Mouse (Mus musculus): Measurements from ENCODE around the gene Zfp462. TPM values are rescaled to one million over a fixed set of nuclear protein-coding genes. Genes with fewer than 3 reads are reported as not detected.

Gene Zfp462
- polyA plus RNA-seq, 1 experiment: 0.07 TPM

GRCm38 (mm10) chr4:55005521-55005969, 60.7 kb downstream of the Zfp462 start:
- no peak overlapping the region for H3K27ac ChIP-seq (ENCODE audit: insufficient read depth, low read depth, low read length)
- peaks cover 5% of the 10 kb centered on the region for H3K4me1 ChIP-seq (ENCODE audit: control insufficient read depth, insufficient read depth, low read length)
- no peak overlapping the region for H3K4me3 ChIP-seq (ENCODE audit: insufficient read depth, low read length)
- TF ChIP-seq POLR2A (IDR thresholded peaks at IDR 0.05; ENCODE audit: borderline replicate concordance, low read depth, low read length): no peak
- TF ChIP-seq CTCF (IDR thresholded peaks at IDR 0.05; ENCODE audit: low read depth, low read length): no peak

- H3K4me3 ChIP-seq (ENCODE audit: insufficient read depth, low read length): no peak overlapping the region
- TF ChIP-seq CTCF (IDR thresholded peaks at IDR 0.05; ENCODE audit: low read depth, low read length) (no peak), POLR2A (IDR thresholded peaks at IDR 0.05; ENCODE audit: borderline replicate concordance, low read depth, low read length) (no peak)
- H3K27ac ChIP-seq (ENCODE audit: insufficient read depth, low read depth, low read length): no peak overlapping the region
- no peaks in the 10 kb centered on the region; the same call in 1 of the 2 replicates for H3K4me1 ChIP-seq (ENCODE audit: control insufficient read depth, insufficient read depth, low read length)
Observed at GRCm38 (mm10) chr4:55006024-55006423, 61.2 kb downstream of the Zfp462 start.

- no peaks in the 10 kb centered on the region for H3K4me1 ChIP-seq (ENCODE audit: control insufficient read depth, insufficient read depth, low read length)
- TF ChIP-seq POLR2A (IDR thresholded peaks at IDR 0.05; ENCODE audit: borderline replicate concordance, low read depth, low read length) (no peak), CTCF (IDR thresholded peaks at IDR 0.05; ENCODE audit: low read depth, low read length) (no peak)
Observed at GRCm38 (mm10) chr4:55008616-55009015, 63.8 kb downstream of the Zfp462 start.

GRCm38 (mm10) chr4:55011391-55011790, 66.5 kb downstream of the Zfp462 start:
- no peak overlapping the region for H3K4me3 ChIP-seq (ENCODE audit: insufficient read depth, low read length)
- TF ChIP-seq CTCF (IDR thresholded peaks at IDR 0.05; ENCODE audit: low read depth, low read length): no peak
- TF ChIP-seq POLR2A (IDR thresholded peaks at IDR 0.05; ENCODE audit: borderline replicate concordance, low read depth, low read length): no peak
- H3K27ac ChIP-seq (ENCODE audit: insufficient read depth, low read depth, low read length): no peak overlapping the region
- H3K4me1 ChIP-seq (ENCODE audit: control insufficient read depth, insufficient read depth, low read length): no peaks in the 10 kb centered on the region

More at GRCm38 (mm10) chr4:55008616-55009015, 63.8 kb downstream of the Zfp462 start:
- Histone ChIP-seq H3K27ac (ENCODE audit: insufficient read depth, low read depth, low read length) (no peak overlapping the region), H3K4me3 (ENCODE audit: insufficient read depth, low read length) (no peak overlapping the region)

GRCm38 (mm10) chr4:55013563-55014248, 68.9 kb downstream of the Zfp462 start:
- Histone ChIP-seq H3K4me1 (ENCODE audit: control insufficient read depth, insufficient read depth, low read length) (no peaks in the 10 kb centered on the region), H3K27ac (ENCODE audit: insufficient read depth, low read depth, low read length) (no peak overlapping the region), H3K4me3 (ENCODE audit: insufficient read depth, low read length) (no peak overlapping the region)
- TF ChIP-seq POLR2A (IDR thresholded peaks at IDR 0.05; ENCODE audit: borderline replicate concordance, low read depth, low read length): no peak
- no peak for TF ChIP-seq CTCF (IDR thresholded peaks at IDR 0.05; ENCODE audit: low read depth, low read length)

GRCm38 (mm10) chr4:55014731-55015463, 70.0 kb downstream of the Zfp462 start:
- Histone ChIP-seq H3K27ac (ENCODE audit: insufficient read depth, low read depth, low read length) (no peak overlapping the region), H3K4me1 (ENCODE audit: control insufficient read depth, insufficient read depth, low read length) (no peaks in the 10 kb centered on the region), H3K4me3 (ENCODE audit: insufficient read depth, low read length) (no peak overlapping the region)
- TF ChIP-seq POLR2A (IDR thresholded peaks at IDR 0.05; ENCODE audit: borderline replicate concordance, low read depth, low read length): no peak
- TF ChIP-seq CTCF (IDR thresholded peaks at IDR 0.05; ENCODE audit: low read depth, low read length): no peak

- Histone ChIP-seq H3K4me1 (ENCODE audit: control insufficient read depth, insufficient read depth, low read length) (no peaks in the 10 kb centered on the region), H3K27ac (ENCODE audit: insufficient read depth, low read depth, low read length) (no peak overlapping the region), H3K4me3 (ENCODE audit: insufficient read depth, low read length) (no peak overlapping the region)
- TF ChIP-seq POLR2A (IDR thresholded peaks at IDR 0.05; ENCODE audit: borderline replicate concordance, low read depth, low read length) (no peak), CTCF (IDR thresholded peaks at IDR 0.05; ENCODE audit: low read depth, low read length) (no peak)
Observed at GRCm38 (mm10) chr4:55015517-55015916, 70.7 kb downstream of the Zfp462 start.

- TF ChIP-seq CTCF (IDR thresholded peaks at IDR 0.05; ENCODE audit: low read depth, low read length) (no peak), POLR2A (IDR thresholded peaks at IDR 0.05; ENCODE audit: borderline replicate concordance, low read depth, low read length) (no peak)
- Histone ChIP-seq H3K27ac (ENCODE audit: insufficient read depth, low read depth, low read length) (no peak overlapping the region), H3K4me3 (ENCODE audit: insufficient read depth, low read length) (no peak overlapping the region), H3K4me1 (ENCODE audit: control insufficient read depth, insufficient read depth, low read length) (no peaks in the 10 kb centered on the region)
Observed at GRCm38 (mm10) chr4:55026109-55026646, 81.3 kb downstream of the Zfp462 start.

- TF ChIP-seq POLR2A (IDR thresholded peaks at IDR 0.05; ENCODE audit: borderline replicate concordance, low read depth, low read length) (no peak), CTCF (IDR thresholded peaks at IDR 0.05; ENCODE audit: low read depth, low read length) (no peak)
- Histone ChIP-seq H3K27ac (ENCODE audit: insufficient read depth, low read depth, low read length) (no peak overlapping the region), H3K4me1 (ENCODE audit: control insufficient read depth, insufficient read depth, low read length) (no peaks in the 10 kb centered on the region), H3K4me3 (ENCODE audit: insufficient read depth, low read length) (no peak overlapping the region)
Observed at GRCm38 (mm10) chr4:55030401-55030800, 85.6 kb downstream of the Zfp462 start.

All from bone marrow macrophage, adult 2 months (primary cell).